Mouse (Mus musculus) lung, adult 18-20 months (tissue): ENCODE results near the gene Rcc1.
A peak's percentile ranks its signal among the peaks of the same experiment; 100 is the strongest.

Experiments
- DNase-seq, 2 experiments: peaks; one replicate each; pipeline ENCODE4 v3.0.0; 2022; ENCODE audit warnings: mixed read lengths in 2 of 2

Rcc1 gene

GRCm38 (mm10) chr4:132354571-132354970, 1.2 kb upstream of the Rcc1 start:
- peak; percentile 62 to 73 for DNase-seq

DNA sequence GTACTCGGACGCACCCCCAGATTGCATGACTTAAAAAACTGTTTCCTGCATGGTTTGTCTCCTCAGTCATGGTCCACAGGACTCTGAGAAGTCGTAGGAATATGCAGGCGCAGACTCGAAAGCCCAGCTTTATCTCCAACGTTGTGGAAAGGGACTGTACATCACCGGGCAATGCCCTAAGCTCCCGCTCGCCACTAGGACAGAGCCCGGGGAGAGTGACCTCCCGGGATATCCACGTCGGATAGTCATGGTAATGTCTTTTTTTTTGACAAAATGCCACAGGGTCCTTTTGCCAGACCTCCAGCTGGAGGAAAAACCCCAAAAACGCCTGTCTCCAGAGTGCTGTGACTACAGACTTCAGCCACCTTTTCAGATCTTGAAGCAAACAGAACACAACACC, 666 bp downstream of the Rcc1 start:
- peak in 1 of 2 experiments; percentile 16 for DNase-seq

GRCm38 (mm10) chr4:132351401-132351800, 2.0 kb downstream of the Rcc1 start:
- no peak for DNase-seq

GRCm38 (mm10) chr4:132350854-132351253, 2.6 kb downstream of the Rcc1 start:
- no peak for DNase-seq

GRCm38 (mm10) chr4:132350123-132350740, 3.2 kb downstream of the Rcc1 start:
- no peak for DNase-seq

DNA sequence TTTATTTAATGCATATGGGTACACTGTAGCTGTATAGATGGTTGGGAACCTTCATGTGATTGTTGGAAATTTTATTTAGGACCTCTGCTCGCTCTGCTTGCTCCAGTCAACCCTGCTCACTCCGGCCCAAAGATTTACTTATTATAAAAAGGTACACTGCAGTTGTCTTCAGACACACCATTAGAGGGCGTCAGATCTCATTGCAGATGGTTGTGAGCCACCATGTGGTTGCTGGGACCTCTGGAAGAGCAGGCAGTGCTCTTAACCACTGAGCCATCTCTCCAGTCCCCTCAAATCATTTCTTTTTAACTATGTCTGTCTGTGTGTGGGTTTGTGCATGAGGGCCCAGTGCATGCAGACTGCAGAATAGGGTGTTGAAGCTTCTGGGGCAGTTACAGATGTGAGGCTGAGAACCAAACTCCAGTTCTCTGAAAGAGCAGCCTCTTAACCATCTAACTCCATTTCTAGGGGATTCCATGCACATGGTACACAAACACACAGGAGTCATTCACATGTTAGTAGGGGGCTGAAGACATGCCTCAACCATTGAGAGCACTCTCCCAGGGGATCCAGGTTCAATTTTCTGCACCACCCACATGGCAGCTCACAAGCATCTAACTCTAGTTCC, 3.8 kb downstream of the Rcc1 start:
- no peak for DNase-seq

DNA sequence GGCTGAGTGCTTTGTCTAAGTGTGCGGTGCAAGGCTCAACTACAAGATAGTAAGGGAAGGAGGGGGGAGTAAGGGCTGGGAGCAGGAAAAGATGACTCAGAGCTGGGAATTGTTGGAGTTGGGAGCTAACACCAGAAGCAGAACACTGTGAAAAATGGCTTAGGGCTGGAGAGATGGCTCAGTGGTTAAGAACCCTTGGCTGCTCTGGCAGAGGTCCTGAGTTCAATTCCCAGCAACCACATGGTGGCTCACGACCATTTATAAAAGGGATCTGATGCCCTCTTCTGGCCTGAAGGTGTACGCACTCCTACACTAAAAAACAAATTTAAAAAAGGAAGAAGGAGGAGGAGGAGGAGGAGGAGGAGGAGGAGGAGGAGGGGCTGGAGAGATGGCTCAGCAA, 6.7 kb downstream of the Rcc1 start:
- DNase-seq: no peak

- no peak for DNase-seq
Observed at GRCm38 (mm10) chr4:132346261-132346660, 7.1 kb downstream of the Rcc1 start.

DNA sequence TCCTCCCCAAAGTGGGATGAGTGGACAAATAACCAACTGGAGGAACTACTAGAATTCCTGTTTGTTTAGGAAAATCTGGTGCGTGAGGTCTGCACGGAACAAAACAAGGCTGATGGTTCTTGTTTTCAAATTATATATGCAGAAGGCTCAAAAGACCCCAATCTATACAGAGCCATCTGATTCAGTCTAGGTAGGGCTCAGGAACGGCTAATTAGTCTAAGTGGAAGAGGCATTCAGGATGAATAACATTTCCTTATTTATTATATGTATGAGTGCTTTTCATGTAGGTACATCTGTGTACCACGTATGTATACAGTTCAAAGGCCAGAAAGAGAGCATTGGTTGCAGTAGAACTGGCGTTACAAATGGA, 7.6 kb downstream of the Rcc1 start:
- no peak for DNase-seq

DNA sequence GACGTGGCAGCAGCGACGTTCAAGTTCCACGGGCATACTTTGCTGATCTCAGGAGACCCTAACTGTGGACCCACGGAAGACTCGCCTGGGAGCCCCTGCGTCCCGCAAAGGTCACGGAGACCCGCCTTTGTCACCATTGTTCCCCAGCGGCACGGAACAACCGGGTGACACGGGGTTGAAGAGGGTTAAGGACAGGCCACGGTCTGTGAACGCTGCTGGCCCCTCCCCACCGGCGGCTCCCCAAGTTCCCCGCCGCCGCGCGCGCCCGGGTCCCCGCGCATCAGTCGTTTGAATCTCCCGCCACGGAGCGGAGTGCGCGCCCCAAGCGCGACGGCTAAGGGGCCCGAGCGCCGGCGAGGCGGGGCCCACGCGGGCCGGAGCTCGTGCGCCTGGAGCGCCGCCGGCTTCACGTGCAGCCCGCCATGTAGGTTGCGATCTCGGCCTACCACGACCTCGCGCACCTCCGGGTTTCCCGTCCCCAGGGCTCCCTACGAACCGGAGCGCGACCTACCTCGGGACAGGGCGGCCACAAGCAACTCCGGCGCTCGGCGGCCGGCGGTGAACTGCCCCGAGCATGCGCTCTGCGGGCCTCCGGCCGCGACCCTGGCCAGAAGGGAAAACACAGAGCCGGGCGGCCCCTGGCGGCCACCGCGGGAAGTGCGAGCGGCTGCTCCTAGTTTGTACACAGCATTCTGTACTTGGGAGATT, 8.1 kb downstream of the Rcc1 start:
- peak; percentile 91 to 94 for DNase-seq

- DNase-seq: no peak
Observed at GRCm38 (mm10) chr4:132344403-132345134, 8.8 kb downstream of the Rcc1 start.

GRCm38 (mm10) chr4:132341451-132341850, 12.0 kb downstream of the Rcc1 start:
- no peak for DNase-seq

DNA sequence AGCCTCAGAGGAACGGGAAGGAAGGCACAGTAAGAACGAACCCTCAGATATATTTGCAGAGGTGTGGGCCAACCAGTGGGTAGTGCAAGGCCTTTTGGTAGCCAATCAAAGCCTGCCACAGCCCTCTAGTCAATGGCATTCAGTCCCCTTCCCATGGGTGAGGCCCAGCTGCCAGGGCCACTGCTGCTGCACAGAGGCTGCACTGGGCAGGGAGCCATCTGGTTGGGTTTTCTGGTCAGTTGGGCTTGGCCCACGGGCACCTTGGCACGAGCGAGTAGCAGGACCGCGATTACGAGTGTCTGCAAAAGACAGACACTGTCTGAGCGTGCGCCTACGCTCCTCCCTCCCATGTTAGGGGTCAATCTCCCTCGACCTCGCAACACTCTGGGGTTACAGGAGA, 14.5 kb downstream of the Rcc1 start:
- peak in 1 of 2 experiments; percentile 29 for DNase-seq

DNA sequence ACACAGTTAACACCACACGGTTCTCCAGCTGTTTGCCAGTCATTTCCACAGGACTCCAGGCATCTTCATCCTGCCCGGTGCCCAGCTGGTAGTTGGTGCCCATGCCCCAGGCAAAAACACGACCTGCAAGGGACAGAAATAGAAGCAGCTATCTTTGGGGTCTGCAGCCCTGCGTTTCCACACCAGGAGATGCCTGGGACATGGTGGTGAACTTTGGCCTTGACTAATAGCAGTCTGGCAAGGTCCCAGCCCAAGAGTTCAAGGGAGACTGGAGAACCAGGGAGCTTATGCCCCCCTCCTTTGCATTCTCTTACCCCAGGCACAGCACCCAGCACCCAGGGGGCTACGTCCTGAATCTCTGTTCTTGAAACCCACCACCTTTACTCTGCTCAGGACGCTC, 20.5 kb downstream of the Rcc1 start:
- DNase-seq: no peak

DNA sequence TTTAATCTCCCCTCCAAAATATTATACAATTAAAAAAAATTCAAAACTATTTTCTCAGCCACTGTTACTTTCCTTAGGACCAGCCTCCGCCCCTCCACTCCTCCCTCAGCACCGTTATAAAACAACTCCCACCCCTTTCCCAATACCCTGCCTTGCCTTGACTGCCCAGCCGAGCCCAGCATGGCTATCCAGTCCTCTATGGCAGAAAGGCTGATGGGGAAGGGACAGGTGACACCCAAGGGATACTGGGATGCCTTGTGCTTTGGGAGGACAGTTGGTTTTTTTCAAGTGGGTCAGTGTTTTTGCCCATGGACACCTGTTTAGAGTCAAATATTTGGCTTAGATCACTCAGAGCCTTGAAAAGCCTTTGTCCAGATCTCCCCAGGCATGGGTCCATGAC, 21.4 kb downstream of the Rcc1 start:
- no peak for DNase-seq

GRCm38 (mm10) chr4:132329835-132330354, 23.5 kb downstream of the Rcc1 start:
- DNase-seq: no peak

- DNase-seq: peak; percentile 91 to 93
Observed at GRCm38 (mm10) chr4:132329115-132329834, 24.1 kb downstream of the Rcc1 start, which contains the start of gene Trnau1ap. Gene Trnau1ap, minus strand, starts transcription at chr4:132329538.

GRCm38 (mm10) chr4:132328391-132328982, 24.9 kb downstream of the Rcc1 start:
- DNase-seq: no peak

- no peak for DNase-seq
Observed at GRCm38 (mm10) chr4:132326481-132326880, 26.9 kb downstream of the Rcc1 start.

- no peak for DNase-seq
Observed at GRCm38 (mm10) chr4:132315711-132316110, 37.7 kb downstream of the Rcc1 start.

GRCm38 (mm10) chr4:132312627-132313026, 40.8 kb downstream of the Rcc1 start:
- DNase-seq: no peak

DNA sequence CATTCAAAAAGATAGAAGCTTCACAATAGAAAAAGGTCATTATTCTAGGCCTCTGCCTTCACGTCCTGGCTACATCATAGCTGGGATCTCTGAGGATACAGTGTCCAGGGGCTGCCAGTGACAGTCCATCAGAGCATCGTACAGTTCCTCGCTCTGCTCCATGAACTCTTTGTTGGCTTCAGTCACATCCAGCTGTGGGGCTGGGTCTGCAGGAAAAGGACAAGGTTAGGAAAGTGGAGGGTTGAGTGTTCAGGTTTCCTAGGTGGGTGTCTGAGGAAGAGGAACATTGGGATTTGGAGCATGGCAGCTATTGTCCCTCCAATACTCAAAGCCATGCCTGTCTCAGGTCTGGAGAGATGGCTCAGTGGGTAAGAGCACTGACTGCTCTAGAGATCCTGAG, 41.6 kb downstream of the Rcc1 start:
- no peak for DNase-seq
